Mouse (Mus musculus): ENCODE measurements at regions not wholly inside any gene's neighbourhood (a gene's known extent, or its start where the extent isn't known, plus 50 kb on each side); places are given as distances from the start of the nearest gene placed in this dataset.

- peak; percentile 55; the same call in 1 of the 2 replicates for ATAC-seq
- Histone ChIP-seq H3K27ac (0 out of 2 replicates have a peak overlapping the region, but pooled peaks have one; percentile 19), H3K4me1 (peaks cover 5% of the 10 kb centered on the region; the same call in 1 of the 2 replicates), H3K4me3 (no peak overlapping the region), H3K36me3 (ENCODE audit: poor library complexity, severe bottlenecking) (no peaks in the 10 kb centered on the region), H3K9me3 (replicated peaks) (no peaks in the 10 kb centered on the region), H3K9ac (no peak overlapping the region), H3K4me2 (no peak overlapping the region), H3K27me3 (no peaks in the 10 kb centered on the region)
- WGBS = 42% methylated on average over 7 of the region's 7 CpGs
Observed at GRCm38 (mm10) chr9:83326437-83327086, 114.4 kb downstream of the Lca5 start.

- H3K36me3 ChIP-seq (ENCODE audit: poor library complexity, severe bottlenecking) = no peaks in the 10 kb centered on the region
- H3K4me1 ChIP-seq = peaks cover 5% of the 10 kb centered on the region; the same call in 1 of the 2 replicates
- 17% methylated on average over 6 of the region's 6 CpGs for WGBS
- H3K27me3 ChIP-seq = no peaks in the 10 kb centered on the region
- H3K9ac ChIP-seq = no peak overlapping the region
- no peak overlapping the region for H3K27ac ChIP-seq
- H3K4me2 ChIP-seq = no peak overlapping the region
- H3K4me3 ChIP-seq = no peak overlapping the region
- peak; percentile 95 for ATAC-seq
- H3K9me3 ChIP-seq (replicated peaks) = no peaks in the 10 kb centered on the region
Observed at GRCm38 (mm10) chr9:83325910-83326309, 115.0 kb downstream of the Lca5 start.

GRCm38 (mm10) chr9:83324336-83324735 lies 116.6 kb downstream of the Lca5 start:
- Histone ChIP-seq H3K4me1 (peaks cover 10% of the 10 kb centered on the region; the same call in 1 of the 2 replicates), H3K9me3 (replicated peaks) (no peaks in the 10 kb centered on the region), H3K36me3 (ENCODE audit: poor library complexity, severe bottlenecking) (no peaks in the 10 kb centered on the region), H3K4me3 (no peak overlapping the region), H3K4me2 (no peak overlapping the region), H3K27me3 (no peaks in the 10 kb centered on the region), H3K27ac (no peak overlapping the region), H3K9ac (no peak overlapping the region)
- no peak for ATAC-seq
- 75% methylated on average over 3 of the region's 3 CpGs for WGBS

- Histone ChIP-seq H3K4me1 (peaks cover 10% of the 10 kb centered on the region; the same call in 1 of the 2 replicates), H3K4me3 (no peak overlapping the region), H3K36me3 (ENCODE audit: poor library complexity, severe bottlenecking) (no peaks in the 10 kb centered on the region), H3K4me2 (no peak overlapping the region), H3K9ac (no peak overlapping the region), H3K27me3 (no peaks in the 10 kb centered on the region), H3K9me3 (replicated peaks) (no peaks in the 10 kb centered on the region), H3K27ac (no peak overlapping the region)
- no peak for ATAC-seq
- 80% methylated on average over 8 of the region's 8 CpGs for WGBS
Observed at GRCm38 (mm10) chr9:83322991-83323583, 117.8 kb downstream of the Lca5 start.

GRCm38 (mm10) chr9:83321793-83322192 lies 119.1 kb downstream of the Lca5 start:
- Histone ChIP-seq H3K9ac (no peak overlapping the region), H3K27me3 (no peaks in the 10 kb centered on the region), H3K9me3 (replicated peaks) (no peaks in the 10 kb centered on the region), H3K4me1 (peaks cover 13% of the 10 kb centered on the region), H3K27ac (no peak overlapping the region), H3K4me2 (no peak overlapping the region), H3K4me3 (no peak overlapping the region), H3K36me3 (ENCODE audit: poor library complexity, severe bottlenecking) (no peaks in the 10 kb centered on the region)
- ATAC-seq = no peak

- no peaks in the 10 kb centered on the region for H3K27me3 ChIP-seq
- H3K4me1 ChIP-seq = peaks cover 15% of the 10 kb centered on the region
- no peaks in the 10 kb centered on the region for H3K9me3 ChIP-seq (replicated peaks)
- WGBS = 65% methylated on average over 4 of the region's 4 CpGs
- H3K9ac ChIP-seq = no peak overlapping the region
- H3K4me3 ChIP-seq = no peak overlapping the region
- H3K4me2 ChIP-seq = no peak overlapping the region
- H3K27ac ChIP-seq = no peak overlapping the region
- H3K36me3 ChIP-seq (ENCODE audit: poor library complexity, severe bottlenecking) = no peaks in the 10 kb centered on the region
- ATAC-seq = no peak
Observed at GRCm38 (mm10) chr9:83320834-83321233, 120.1 kb downstream of the Lca5 start.

- Histone ChIP-seq H3K9me3 (replicated peaks) (no peaks in the 10 kb centered on the region), H3K9ac (no peak overlapping the region), H3K4me3 (no peak overlapping the region), H3K27me3 (no peaks in the 10 kb centered on the region), H3K4me2 (no peak overlapping the region), H3K27ac (no peak overlapping the region; the same call in 1 of the 2 replicates), H3K36me3 (ENCODE audit: poor library complexity, severe bottlenecking) (no peaks in the 10 kb centered on the region), H3K4me1 (peaks cover 20% of the 10 kb centered on the region)
- ATAC-seq = 0 out of 2 replicates have a peak, but pooled peaks have one; percentile 26
- WGBS = 76% methylated on average over 2 of the region's 2 CpGs
Observed at GRCm38 (mm10) chr9:83316818-83317162, 124.1 kb downstream of the Lca5 start.

GRCm38 (mm10) chr9:83315941-83316817 lies 124.7 kb downstream of the Lca5 start:
- Histone ChIP-seq H3K9me3 (replicated peaks) (no peaks in the 10 kb centered on the region), H3K36me3 (ENCODE audit: poor library complexity, severe bottlenecking) (no peaks in the 10 kb centered on the region), H3K4me1 (peaks cover 20% of the 10 kb centered on the region), H3K9ac (no peak overlapping the region), H3K27me3 (no peaks in the 10 kb centered on the region), H3K27ac (no peak overlapping the region), H3K4me3 (no peak overlapping the region), H3K4me2 (no peak overlapping the region)
- WGBS = 56% methylated on average over 10 of the region's 10 CpGs
- ATAC-seq = peak; percentile 95

- no peaks in the 10 kb centered on the region for H3K9me3 ChIP-seq (replicated peaks)
- 78% methylated on average over 4 of the region's 4 CpGs for WGBS
- H3K4me3 ChIP-seq = no peak overlapping the region
- no peak overlapping the region for H3K9ac ChIP-seq
- no peak overlapping the region for H3K4me2 ChIP-seq
- ATAC-seq = no peak
- H3K36me3 ChIP-seq (ENCODE audit: poor library complexity, severe bottlenecking) = no peaks in the 10 kb centered on the region
- H3K27ac ChIP-seq = no peak overlapping the region
- no peaks in the 10 kb centered on the region for H3K4me1 ChIP-seq
- H3K27me3 ChIP-seq = no peaks in the 10 kb centered on the region
Observed at GRCm38 (mm10) chr9:83308771-83309170, 132.2 kb downstream of the Lca5 start.

GRCm38 (mm10) chr9:83308092-83308491 lies 132.8 kb downstream of the Lca5 start:
- Histone ChIP-seq H3K36me3 (ENCODE audit: poor library complexity, severe bottlenecking) (no peaks in the 10 kb centered on the region), H3K4me3 (no peak overlapping the region), H3K27ac (no peak overlapping the region), H3K4me1 (no peaks in the 10 kb centered on the region), H3K9me3 (replicated peaks) (no peaks in the 10 kb centered on the region), H3K4me2 (no peak overlapping the region), H3K9ac (no peak overlapping the region), H3K27me3 (no peaks in the 10 kb centered on the region)
- no peak for ATAC-seq
- WGBS = 93% methylated on average over 4 of the region's 4 CpGs

GRCm38 (mm10) chr9:83307349-83307938 lies 133.5 kb downstream of the Lca5 start:
- no peaks in the 10 kb centered on the region for H3K4me1 ChIP-seq
- ATAC-seq = no peak
- no peak overlapping the region for H3K4me2 ChIP-seq
- WGBS = 80% methylated on average over 11 of the region's 11 CpGs
- no peaks in the 10 kb centered on the region for H3K9me3 ChIP-seq (replicated peaks)
- H3K9ac ChIP-seq = no peak overlapping the region
- no peaks in the 10 kb centered on the region for H3K27me3 ChIP-seq
- no peak overlapping the region for H3K27ac ChIP-seq
- no peaks in the 10 kb centered on the region for H3K36me3 ChIP-seq (ENCODE audit: poor library complexity, severe bottlenecking)
- H3K4me3 ChIP-seq = no peak overlapping the region

GRCm38 (mm10) chr9:83304925-83305324 lies 136.0 kb downstream of the Lca5 start:
- Histone ChIP-seq H3K4me1 (no peaks in the 10 kb centered on the region), H3K4me2 (no peak overlapping the region), H3K27ac (no peak overlapping the region), H3K27me3 (no peaks in the 10 kb centered on the region), H3K4me3 (no peak overlapping the region), H3K9ac (no peak overlapping the region), H3K36me3 (ENCODE audit: poor library complexity, severe bottlenecking) (no peaks in the 10 kb centered on the region), H3K9me3 (replicated peaks) (no peaks in the 10 kb centered on the region)
- ATAC-seq = no peak
- 52% methylated on average over 7 of the region's 7 CpGs for WGBS

All from forebrain, embryonic 13.5 days (tissue).